Comparison of ENCODE assay signal across 8 mouse cellular contexts in the genomic region with DNA sequence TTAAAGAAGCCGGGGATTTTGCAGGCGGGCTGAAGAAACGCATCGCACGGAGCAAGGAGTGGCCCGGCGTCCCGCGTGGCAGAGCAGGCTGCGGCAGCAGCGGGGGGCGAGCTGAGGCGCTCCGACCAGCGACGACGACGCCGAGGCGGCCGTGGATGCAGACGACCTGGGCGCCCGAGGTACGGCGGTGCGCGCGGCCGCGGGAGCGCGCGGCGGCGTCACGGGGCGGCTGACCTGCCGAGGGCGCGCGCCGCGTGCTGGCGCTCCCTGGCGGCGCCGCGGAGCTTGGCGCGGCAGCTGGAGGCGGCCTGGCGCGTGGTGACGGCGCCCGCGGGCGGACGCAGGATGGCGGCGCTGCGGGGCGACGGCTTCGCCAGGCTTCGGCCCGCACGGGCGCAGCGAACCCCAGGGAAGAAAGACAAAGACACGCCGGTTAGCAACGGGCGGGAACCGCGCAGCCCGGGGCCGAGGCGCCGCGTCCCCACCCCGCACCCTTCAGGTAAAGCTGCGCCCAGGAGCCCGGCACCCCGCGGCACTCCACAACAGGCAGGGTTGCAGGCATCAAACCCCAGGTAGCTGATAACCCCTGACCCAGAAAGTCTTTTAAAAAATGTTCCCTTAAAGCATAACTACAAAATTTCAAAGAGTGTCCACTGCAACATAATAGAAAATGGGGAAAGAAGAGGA.
DNase-seq lines count a peak whose midpoint lies in the region; ATAC-seq lines count a peak whose summit lies in the region.

No protein-coding gene starts in this region.

- no peaks in the 10 kb centered on the region for H3K27me3 ChIP-seq in hindbrain, embryonic 13.5 days

- H3K4me2 ChIP-seq in hindbrain, embryonic 13.5 days: peak overlapping the region; percentile 69

- DNase-seq in T-cell, adult 2 months (ENCODE audit: low spot score): peak; percentile 36
- peak; percentile 77 to 84 for DNase-seq in cerebellum, postnatal 14 days
- peak; percentile 15 to 51 for DNase-seq in frontal cortex, postnatal 14 days (ENCODE audit: low spot score in 2 of 2)
- peak; percentile 62 for DNase-seq in left cerebral cortex, adult 11 months (ENCODE audit: low spot score)
- DNase-seq in lung, postnatal 36 days: peak; percentile 48
- peak; percentile 63 to 74 for DNase-seq in right cerebral cortex, adult 2 months (ENCODE audit: low spot score in 2 of 2)
- peak; percentile 59 for DNase-seq in urinary bladder, postnatal 14 days (ENCODE audit: low spot score)

- WGBS in hindbrain, embryonic 13.5 days: under 1% methylated on average over 83 of the region's 87 CpGs

- peaks cover 5% of the 10 kb centered on the region; the same call in 1 of the 2 replicates for H3K4me1 ChIP-seq in hindbrain, embryonic 13.5 days (replicated peaks)

- no peaks in the 10 kb centered on the region for H3K9me3 ChIP-seq in hindbrain, embryonic 13.5 days

- H3K9ac ChIP-seq in hindbrain, embryonic 13.5 days: peak overlapping the region; percentile 82

- no peaks in the 10 kb centered on the region for H3K36me3 ChIP-seq in hindbrain, embryonic 13.5 days

- peak overlapping the region; percentile 60 for H3K4me3 ChIP-seq in hindbrain, embryonic 13.5 days

- ATAC-seq in hindbrain, embryonic 13.5 days (ENCODE audit: low FRiP score): peak; percentile 92

- peak overlapping the region; percentile 83 for H3K27ac ChIP-seq in hindbrain, embryonic 13.5 days

Comparison
In these comparisons a context has a peak if more than half of its experiments do, and no peak if none do; other contexts are left out.
1. Peak in every context shown above with its lines: DNase-seq, ATAC-seq, H3K4me3 ChIP-seq and H3K27ac ChIP-seq.